Comparison of ENCODE assay signal across 8 mouse cellular contexts in the genomic region with DNA sequence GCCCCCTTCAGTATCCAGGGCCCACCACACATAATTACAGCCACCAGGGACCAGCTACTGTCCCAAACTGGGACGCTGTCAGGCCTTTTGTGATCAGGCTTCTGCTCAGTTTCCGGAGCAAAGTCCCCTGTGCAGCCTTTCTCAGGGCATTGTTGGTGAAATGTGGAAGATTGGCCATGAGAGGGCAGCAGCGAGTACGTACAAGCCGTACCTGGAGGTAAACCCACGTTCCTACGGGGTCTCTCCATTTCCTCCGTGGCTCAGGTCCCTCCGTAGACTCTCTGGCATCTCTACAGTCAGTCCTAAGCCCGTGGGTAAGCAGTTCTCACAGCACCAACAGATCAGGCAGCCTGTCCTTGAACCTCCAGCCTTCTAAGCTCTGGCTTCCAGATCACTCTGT. TPM values are rescaled to one million over a fixed set of nuclear protein-coding genes. Genes with fewer than 3 reads are reported as not detected.
DNase-seq lines count a peak whose midpoint lies in the region; ATAC-seq and TF ChIP-seq lines count a peak whose summit lies in the region.

No protein-coding gene starts in this region.

- peak; percentile 75 for TF ChIP-seq CTCF in kidney, adult 2 months (conservative IDR thresholded peaks at IDR 0.05; ENCODE audit: insufficient read depth, insufficient read length, low read depth, low read length)

- DNase-seq in ovary, postnatal 36 days (ENCODE audit: low spot score): peak; percentile 39
- no peak for DNase-seq in ovary, adult 18-20 months (ENCODE audit: low spot score)
- DNase-seq in cerebellum, postnatal 10 days: peak; percentile 90 to 92
- peak; percentile 64 to 65 for DNase-seq in frontal cortex, postnatal 25 days (ENCODE audit: low spot score in 2 of 2)
- peak; percentile 49 for DNase-seq in kidney, adult 2 months
- DNase-seq in thymus, postnatal 36 days: peak; percentile 74 to 78

- H3K4me2 ChIP-seq in liver, embryonic 12.5 days: peak overlapping the region; percentile 22
- peak overlapping the region; percentile 16; the same call in 1 of the 2 replicates for H3K4me2 ChIP-seq in neural tube, embryonic 12.5 days (replicated peaks)

- no peak overlapping the region for H3K27ac ChIP-seq in kidney, adult 2 months (ENCODE audit: insufficient read depth, low read depth, low read length)
- no peak overlapping the region for H3K27ac ChIP-seq in liver, embryonic 12.5 days
- H3K27ac ChIP-seq in neural tube, embryonic 12.5 days: peak overlapping the region; percentile 72

- no peaks in the 10 kb centered on the region for H3K4me1 ChIP-seq in kidney, adult 2 months (ENCODE audit: control insufficient read depth, insufficient read depth, low read length)
- peaks cover 27% of the 10 kb centered on the region; the same call in 1 of the 2 replicates for H3K4me1 ChIP-seq in liver, embryonic 12.5 days
- H3K4me1 ChIP-seq in neural tube, embryonic 12.5 days: peaks cover 62% of the 10 kb centered on the region

- no peak for TF ChIP-seq POLR2A in kidney, adult 2 months (IDR thresholded peaks at IDR 0.05; ENCODE audit: low read depth, low read length)

- H3K27me3 ChIP-seq in kidney, adult 2 months (replicated peaks; ENCODE audit: control insufficient read depth, insufficient read depth, low read length): no peaks in the 10 kb centered on the region
- 0 out of 2 replicates have a peak, but pooled peaks cover 7% of the 10 kb centered on the region for H3K27me3 ChIP-seq in liver, embryonic 12.5 days (replicated peaks)
- no peaks in the 10 kb centered on the region for H3K27me3 ChIP-seq in neural tube, embryonic 12.5 days (replicated peaks)

- H3K9me3 ChIP-seq in liver, embryonic 12.5 days (replicated peaks): no peaks in the 10 kb centered on the region
- no peaks in the 10 kb centered on the region for H3K9me3 ChIP-seq in neural tube, embryonic 12.5 days

- H3K36me3 ChIP-seq in kidney, adult 2 months (ENCODE audit: control insufficient read depth, insufficient read depth, low read length): no peaks in the 10 kb centered on the region
- H3K36me3 ChIP-seq in liver, embryonic 12.5 days: no peaks in the 10 kb centered on the region
- H3K36me3 ChIP-seq in neural tube, embryonic 12.5 days: peaks cover 17% of the 10 kb centered on the region

- H3K9ac ChIP-seq in liver, embryonic 12.5 days: no peak overlapping the region
- H3K9ac ChIP-seq in neural tube, embryonic 12.5 days: 0 out of 2 replicates have a peak overlapping the region, but pooled peaks have one; percentile 5

- WGBS in kidney, adult 2 months: 6% methylated on average over 10 of the region's 10 CpGs
- 3% methylated on average over 10 of the region's 10 CpGs for WGBS in liver, embryonic 12.5 days (ENCODE audit: insufficient replicate concordance)
- 2% methylated on average over 10 of the region's 10 CpGs for WGBS in neural tube, embryonic 12.5 days

- no peak overlapping the region for H3K4me3 ChIP-seq in kidney, adult 2 months (ENCODE audit: insufficient read depth, low read depth, low read length)
- no peak overlapping the region for H3K4me3 ChIP-seq in liver, embryonic 12.5 days
- H3K4me3 ChIP-seq in neural tube, embryonic 12.5 days: no peak overlapping the region

- no peak for ATAC-seq in liver, embryonic 12.5 days
- peak; percentile 27 for ATAC-seq in neural tube, embryonic 12.5 days (ENCODE audit: low FRiP score, low read depth)

RNA-seq across cellular contexts. Expression of a gene that starts 37.9 kb away (rescaled TPM):
- 0.35 TPM in 1 of 2 replicates, not detected in the other for polyA plus RNA-seq in kidney, adult 2 months (2012; rRNA removed)
- polyA plus RNA-seq in liver, embryonic 12.5 days (2016; fragmentation: Nextera tagmentation; extraction: Ambion mirVana): 0.73 and 0.77 TPM in 2 replicates
- 2.4 and 3.0 TPM in 2 replicates for polyA plus RNA-seq in neural tube, embryonic 12.5 days (2016; fragmentation: Nextera tagmentation; extraction: Ambion mirVana)

RNA-seq across cellular contexts. Expression of a gene that starts 41.2 kb away (rescaled TPM):
- 0.14 TPM in 1 of 2 replicates, not detected in the other for polyA plus RNA-seq in kidney, adult 2 months (2012; rRNA removed)
- polyA plus RNA-seq in liver, embryonic 12.5 days (2016; fragmentation: Nextera tagmentation; extraction: Ambion mirVana): 0.15 and 0.16 TPM in 2 replicates
- 2.9 and 3.1 TPM in 2 replicates for polyA plus RNA-seq in neural tube, embryonic 12.5 days (2016; fragmentation: Nextera tagmentation; extraction: Ambion mirVana)
